Mouse (Mus musculus) kidney, adult 2 months (tissue): ENCODE measurements around the gene Zbtb45.

Experiments
- CTCF ChIP-seq: fragments of 200-500 bp; conservative IDR thresholded peaks from 2 replicates; pipeline ENCODE4 v1.5.1; 2011; ENCODE audit warnings: low read depth, mild to moderate bottlenecking, control low read depth, low read length, moderate library complexity, mixed read lengths; ENCODE audit not compliant: insufficient read depth, insufficient read length
- POLR2A ChIP-seq: fragments of 200-500 bp; IDR thresholded peaks from one replicate; pipeline ENCODE4 v1.6.1; 2011; ENCODE audit warnings: low read depth, low read length, control low read depth

DNA sequence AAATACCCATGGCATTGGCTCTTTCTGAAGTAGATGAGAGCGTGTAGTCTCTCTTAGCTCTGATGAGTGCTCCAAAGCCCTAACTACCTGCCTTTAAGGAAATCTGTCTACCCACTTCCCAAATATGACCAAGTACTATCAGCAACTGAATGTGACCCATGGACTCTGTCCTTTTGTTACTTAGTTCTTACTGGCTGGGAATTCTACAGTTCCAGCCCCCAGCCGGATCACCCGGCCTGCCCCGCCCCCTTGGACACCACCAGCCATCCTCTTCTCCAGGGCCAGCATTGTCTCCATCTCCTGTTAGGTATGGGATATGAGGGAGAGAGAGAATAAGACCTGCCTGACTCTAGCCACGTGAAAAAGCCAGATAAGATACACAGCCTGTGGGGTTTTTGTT is 11.8 kb downstream of the Zbtb45 start, which contains the start of gene Slc27a5:
- TF ChIP-seq POLR2A (no peak), CTCF (no peak)
